Mouse (Mus musculus): ENCODE measurements at regions not wholly inside any gene's neighbourhood (a gene's known extent, or its start where the extent isn't known, plus 50 kb on each side); places are given as distances from the start of the nearest gene placed in this dataset.

DNA sequence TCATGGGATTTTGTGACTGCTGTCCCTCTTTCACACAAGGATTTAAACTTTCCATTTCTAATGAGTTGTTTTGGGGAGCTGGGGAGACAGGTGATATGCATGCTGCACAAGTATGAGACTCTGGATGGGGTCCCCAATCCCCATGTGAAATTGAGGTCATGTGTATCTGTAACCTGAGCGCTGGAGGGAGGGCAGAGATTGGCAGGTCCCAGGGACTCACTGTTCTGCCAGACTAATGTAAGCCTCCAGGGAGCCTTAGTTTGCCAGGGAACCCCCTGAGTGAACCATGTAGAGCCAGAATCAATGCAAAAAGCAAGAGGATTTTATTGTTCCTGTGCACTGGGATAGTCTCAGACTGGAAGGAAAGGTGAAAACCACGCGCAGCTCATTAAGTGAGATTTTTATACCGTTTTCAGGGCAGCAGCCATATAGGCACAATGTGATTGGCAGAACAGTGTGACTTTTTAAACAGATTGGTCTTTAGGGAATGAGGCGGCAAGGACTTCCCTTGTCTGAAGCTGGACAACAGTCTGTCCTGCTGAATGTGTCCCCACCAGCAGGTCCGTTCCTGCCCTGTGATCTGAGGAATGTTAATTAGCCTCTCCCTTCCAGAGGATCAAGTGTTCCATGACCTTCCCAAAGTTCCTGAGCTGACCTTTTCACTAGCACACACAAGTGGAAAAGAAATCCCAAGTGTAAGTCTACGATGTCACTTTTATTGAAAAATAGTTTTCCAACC, 59.9 kb upstream of the Oxgr1 start:
- DNase-seq = no peak

DNA sequence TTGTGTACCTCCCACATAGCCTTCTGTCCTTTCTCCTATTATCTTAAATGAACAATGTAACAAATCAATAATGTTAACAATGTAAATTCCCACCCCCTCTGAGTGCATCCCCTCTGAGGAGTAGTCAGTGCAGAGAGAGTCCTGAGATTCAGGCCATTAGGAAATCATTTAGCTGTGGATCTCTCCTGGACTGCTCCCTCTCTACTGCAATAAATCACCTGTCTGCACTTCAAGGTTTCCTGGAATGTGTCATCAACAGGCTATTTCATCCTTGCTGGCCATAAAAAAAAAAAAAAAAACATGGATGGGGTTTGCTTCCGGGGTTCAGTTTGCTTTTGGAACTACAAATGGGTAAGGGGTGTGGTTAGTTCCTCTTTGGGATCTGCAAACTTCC, 60.5 kb upstream of the Oxgr1 start:
- no peak for DNase-seq

DNA sequence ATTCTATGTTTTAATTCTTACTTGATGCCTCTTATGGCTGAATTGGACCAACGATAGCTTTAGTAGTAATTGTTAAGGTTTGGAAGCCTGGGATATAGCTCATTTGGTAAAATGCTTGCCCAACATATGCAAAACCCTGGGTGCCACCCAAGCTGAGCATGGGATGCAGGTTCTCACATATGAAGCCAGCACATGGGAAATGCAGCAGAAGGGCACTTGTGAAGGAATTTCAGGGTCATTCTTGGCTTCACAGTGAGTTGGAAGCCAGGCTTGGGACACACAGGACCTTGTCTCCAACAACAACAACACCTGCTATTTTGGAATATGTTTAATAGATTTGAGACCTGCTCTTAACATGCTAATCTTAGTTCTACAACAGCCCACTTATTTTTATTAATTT, 67.6 kb upstream of the Oxgr1 start:
- no peak for DNase-seq

DNA sequence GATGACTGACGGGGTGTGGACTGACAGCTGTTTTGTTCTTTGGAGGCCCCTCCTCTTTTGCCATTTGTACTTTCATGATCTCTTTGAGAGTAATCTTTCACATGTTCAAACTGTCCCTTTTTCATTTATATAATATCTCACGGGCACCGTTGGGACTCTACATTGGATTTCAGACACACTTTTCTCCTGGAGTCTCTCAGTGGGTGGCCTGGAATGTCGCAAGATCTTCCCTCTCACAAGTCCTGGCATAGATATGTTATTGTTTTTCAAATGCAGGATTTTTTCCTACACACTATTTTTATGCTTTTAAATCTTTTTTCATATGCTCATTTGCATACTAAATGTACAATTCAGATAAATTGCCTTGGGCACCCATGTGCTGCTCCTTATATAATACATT, 71.1 kb upstream of the Oxgr1 start:
- DNase-seq = no peak

DNA sequence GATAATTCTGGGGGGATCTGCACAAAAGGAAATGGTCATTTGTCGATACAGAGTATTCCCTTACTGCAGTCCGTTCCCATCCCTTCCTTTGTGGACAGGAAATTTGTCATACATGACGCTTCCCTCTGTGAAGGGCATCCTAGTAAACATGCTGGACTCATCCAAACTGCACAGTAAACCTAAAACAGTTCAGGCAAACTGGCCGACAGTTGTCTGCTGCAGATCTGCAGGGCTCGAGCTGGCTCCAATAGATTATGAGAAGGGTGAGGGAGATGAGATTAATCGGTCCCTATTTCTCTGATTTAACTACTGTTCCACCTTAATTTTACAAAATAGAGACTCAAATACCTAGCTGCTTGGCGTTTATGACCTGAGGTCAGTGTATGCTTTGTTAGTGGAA, 76.3 kb upstream of the Oxgr1 start:
- no peak for DNase-seq

DNA sequence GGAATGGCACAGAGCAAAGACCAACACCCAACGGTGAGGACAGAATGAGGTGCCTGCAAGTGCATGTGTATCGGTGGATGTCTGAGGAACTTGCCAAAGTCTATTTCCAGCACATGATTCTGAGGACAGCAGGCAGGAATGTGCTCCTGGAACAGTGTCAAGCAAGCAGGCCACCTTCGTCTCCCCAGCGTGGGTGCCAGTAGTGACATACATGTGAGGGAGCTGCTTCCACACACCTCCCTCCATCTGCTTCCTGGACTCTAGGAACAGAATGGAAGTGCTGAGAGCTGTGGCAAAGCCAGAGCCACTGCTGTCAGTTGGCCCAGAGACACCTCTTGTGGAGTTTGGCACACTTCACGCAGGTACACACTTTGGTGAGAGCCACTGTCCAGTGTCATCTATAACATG, 76.9 kb upstream of the Oxgr1 start:
- DNase-seq = peak; percentile 94

DNA sequence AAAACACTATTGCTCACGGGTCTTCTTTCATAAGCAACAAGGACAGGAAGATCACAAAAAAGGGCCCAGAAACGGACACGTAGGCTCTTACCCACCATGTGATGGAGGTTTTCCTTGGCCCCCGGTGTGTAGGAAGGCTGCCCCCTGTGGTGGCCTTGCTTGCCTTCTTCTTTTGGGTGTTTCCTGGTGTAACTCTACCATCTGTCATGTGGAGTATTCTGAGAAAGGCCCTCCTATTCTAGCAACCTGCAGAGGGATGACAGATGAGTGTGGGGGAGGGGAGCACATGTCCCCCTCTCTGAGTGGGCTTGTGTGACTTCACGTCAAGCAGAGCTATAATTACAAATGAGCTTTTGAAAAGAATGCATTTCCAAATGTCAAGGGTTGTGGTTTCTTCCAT, 77.3 kb upstream of the Oxgr1 start:
- DNase-seq = no peak

DNA sequence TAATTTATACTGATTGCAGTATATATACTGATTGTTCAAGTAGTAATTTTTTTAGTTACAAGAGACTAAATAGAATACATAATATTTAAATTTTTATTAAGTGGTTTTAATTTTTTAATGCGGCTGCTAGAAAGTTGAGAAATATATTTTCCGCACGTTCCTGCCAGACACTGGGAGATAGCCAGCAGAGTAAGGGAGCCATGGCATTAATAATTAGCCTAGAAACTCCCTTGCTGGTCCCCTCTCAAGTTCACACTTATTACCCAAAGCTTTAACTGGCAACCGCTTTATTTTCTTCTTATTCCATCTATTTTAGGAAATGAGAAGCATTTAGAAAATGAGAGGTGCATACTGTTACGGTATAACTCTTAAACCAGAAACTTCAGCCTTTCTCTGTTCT, 78.0 kb upstream of the Oxgr1 start:
- no peak for DNase-seq

DNA sequence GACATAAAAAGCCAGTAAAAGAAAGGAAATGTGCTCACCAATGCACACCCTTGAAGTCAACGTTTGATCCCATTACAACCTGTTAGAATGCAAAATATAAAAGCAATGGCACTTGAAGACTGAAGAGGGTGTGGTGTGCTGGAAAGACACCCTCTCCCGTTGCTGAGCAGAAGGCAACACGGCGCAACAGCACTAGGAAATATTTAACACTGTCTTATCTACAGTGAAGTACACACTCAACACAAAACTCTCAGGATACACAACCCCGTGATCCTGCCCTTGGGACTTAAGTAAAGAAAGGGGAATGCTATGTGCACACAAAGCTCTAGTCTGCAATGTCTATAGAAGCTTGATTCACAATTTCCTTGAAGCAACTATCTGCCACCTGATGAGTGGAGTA, 83.1 kb upstream of the Oxgr1 start:
- no peak for DNase-seq

DNA sequence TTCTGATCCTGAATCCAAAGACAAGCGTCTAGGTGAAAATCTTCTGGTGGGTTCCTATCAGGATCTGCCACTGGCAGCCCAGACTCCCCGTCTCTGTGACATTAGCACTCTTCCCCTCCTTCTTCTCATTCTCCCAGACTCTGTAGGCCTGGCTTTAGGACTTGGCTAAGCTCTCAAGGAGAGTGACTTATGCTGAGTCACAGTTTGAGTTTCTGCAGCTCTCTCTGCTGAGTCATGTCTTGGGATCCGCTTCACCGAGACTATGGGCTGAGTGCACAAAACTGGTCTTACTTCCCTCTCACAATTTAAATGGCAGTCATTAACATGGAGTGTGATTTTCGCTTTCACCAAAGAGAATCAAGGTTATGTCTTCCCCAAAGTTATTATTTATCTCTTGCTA, 85.2 kb upstream of the Oxgr1 start:
- no peak for DNase-seq

DNA sequence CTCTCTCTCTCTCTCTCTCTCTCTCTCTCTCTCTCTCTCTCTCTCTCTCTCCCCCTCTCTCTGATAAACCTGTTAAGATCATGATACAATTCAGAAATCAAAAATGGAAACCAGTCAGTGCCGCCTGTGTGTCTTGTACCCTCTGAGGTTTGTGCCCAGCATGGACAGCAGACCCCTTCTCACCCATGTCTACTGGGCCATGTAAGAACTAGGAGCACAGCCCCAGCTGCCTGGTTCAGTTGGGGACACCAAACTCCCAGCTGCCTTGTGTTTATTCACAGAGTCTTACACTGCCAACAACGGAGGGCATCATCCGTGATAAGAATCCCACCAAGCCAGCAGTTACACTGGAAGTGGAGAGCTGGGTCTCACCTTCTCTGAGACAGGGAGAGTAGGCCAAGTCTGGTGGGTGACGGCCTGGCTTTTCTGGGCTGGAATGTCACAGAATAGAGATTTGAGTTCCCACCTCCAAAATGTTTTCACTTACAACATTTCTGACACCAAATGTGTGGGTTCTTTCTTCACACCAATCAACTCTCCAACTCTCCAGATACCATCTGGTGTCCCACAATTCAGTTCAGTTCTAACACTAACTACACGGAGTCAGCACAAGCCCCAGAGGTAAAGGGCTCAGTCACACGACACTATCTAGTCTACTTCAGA, 92.2 kb upstream of the Oxgr1 start:
- no peak for DNase-seq

DNA sequence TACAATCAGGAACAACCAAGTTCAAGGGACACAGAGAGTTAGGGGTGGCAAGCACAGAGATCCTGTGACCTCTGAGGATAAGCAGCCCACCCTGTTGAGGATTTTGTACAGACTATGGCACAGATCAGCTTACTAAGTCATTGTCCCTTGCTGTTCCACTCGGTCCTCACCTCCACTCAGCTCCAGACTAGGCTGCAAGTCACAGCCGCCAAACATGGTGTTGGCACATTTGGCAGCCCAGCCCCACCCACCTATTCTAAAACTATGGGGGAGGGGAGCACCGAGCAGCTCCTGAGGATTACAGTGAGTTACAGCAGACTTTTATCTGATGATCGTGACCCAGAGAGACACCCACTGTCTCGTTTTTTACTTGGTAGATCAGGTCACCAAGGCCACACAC, 93.0 kb upstream of the Oxgr1 start:
- no peak for DNase-seq

DNA sequence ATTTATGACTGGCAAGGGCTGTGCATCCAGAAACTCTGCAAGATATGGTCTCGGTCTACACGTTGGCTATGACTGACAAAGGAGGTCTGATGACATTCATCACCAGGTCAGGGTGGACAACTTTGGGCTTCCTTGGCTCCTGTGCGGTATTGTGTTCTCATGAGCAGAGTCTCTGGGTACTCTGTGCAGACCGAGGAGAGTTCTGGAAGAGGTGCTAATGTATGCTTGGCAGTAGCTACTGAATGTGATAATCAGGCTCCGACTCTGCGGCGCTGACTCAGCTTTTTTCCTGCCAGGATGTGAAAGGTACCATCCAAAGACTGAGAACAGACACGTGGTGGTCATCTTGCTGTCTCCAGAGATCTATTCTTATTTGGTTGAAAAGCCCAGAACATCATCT, 94.5 kb upstream of the Oxgr1 start:
- DNase-seq = no peak

DNA sequence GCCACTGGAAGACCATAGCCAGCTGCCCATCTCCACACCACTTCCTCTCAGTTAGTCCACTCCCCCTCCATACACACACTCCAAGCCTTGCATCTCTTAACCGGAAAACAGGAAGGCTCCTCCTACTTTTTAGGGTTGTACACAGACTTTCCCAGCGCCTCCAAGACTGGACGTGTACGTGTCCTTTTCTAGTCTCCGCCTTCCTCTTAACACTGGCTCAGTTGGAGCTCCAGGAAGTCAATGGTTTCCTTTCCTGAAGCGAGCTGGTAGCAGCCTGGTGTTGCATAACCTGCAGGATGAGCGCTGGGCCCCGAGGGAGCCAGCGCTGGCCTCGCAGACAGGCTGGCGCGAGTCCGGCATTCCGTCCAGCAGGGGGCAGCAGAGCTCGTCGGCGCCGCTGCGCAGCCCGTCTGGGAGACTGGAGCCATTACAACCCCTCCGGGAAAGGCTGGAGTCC, 95.5 kb upstream of the Oxgr1 start:
- peak; percentile 83 for DNase-seq

DNA sequence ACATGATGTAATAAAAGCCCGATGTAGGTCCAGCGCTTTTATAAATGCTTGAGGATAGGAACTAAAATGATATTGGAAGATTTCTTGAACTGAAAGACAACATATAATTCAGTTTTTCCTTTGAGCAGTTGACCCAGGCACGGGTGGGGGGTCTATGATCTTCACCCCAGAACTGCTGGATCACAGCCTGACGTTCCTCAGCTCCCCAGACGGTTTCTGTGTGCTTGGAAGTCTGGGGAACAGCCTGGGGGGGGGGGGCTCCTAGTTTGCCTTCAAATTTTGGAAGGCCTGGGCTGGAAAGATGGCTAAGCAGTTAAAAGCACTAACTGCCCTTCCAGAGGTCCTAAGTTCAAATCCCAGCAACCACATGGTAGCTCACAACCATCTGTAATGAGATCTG, 96.3 kb upstream of the Oxgr1 start:
- no peak for DNase-seq

DNA sequence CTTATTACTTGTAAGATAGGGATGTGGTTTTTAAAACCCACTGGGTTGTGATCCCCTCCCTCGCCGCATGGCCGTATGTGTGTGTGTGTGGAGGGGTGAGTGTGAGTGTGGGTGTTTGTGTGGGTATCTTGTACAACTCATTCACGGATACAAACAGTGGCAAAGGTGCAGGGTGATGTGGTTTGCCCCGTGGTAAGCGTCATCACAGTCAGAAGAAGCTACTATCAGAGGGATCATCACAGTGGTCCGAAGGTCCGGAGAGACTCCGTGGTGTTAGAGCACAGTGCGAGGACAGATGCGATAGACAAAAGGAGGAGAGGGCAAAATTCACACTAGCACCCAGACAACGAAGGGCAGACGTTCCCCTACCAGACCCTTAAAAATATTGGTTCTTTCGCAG, 97.0 kb upstream of the Oxgr1 start:
- DNase-seq = no peak

DNA sequence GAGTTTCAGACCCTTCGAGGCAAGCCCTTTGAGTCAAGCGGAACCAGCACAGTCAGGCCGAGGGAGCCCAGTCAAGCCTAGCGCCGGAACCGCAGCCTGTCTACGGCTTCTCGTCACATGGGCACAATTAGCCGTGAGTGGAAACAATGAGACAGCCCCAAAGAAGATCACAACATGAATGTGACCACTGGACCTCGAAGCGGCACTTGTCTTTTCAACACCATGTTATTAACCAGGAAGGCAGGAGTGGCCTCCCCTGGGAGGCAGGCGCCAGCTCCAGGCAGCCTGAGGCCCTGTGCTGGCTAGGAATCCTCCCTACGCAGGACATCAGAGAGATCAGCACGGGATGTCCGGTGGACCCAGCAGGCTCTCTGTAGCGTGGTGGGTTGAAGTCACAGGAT, 97.4 kb upstream of the Oxgr1 start:
- no peak for DNase-seq

DNA sequence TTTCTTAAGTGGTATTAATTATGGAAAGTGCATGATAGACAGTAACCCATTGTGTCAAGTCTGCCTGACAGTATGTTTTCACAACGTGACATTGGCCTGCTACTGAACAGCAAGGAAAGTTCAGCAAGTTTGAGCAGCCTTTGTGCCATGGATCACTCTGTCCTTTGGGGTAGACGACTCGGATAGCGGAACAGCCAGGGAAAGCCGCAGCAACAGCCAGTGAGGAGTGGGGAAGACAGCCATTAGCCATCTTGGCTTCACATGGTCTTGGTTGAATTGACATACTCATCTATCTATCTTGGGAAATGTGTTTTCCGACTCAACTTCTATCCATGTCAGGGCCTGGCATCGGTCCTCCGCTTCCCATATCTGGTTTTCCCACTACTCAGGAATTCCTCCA, 98.0 kb upstream of the Oxgr1 start:
- DNase-seq = no peak

DNA sequence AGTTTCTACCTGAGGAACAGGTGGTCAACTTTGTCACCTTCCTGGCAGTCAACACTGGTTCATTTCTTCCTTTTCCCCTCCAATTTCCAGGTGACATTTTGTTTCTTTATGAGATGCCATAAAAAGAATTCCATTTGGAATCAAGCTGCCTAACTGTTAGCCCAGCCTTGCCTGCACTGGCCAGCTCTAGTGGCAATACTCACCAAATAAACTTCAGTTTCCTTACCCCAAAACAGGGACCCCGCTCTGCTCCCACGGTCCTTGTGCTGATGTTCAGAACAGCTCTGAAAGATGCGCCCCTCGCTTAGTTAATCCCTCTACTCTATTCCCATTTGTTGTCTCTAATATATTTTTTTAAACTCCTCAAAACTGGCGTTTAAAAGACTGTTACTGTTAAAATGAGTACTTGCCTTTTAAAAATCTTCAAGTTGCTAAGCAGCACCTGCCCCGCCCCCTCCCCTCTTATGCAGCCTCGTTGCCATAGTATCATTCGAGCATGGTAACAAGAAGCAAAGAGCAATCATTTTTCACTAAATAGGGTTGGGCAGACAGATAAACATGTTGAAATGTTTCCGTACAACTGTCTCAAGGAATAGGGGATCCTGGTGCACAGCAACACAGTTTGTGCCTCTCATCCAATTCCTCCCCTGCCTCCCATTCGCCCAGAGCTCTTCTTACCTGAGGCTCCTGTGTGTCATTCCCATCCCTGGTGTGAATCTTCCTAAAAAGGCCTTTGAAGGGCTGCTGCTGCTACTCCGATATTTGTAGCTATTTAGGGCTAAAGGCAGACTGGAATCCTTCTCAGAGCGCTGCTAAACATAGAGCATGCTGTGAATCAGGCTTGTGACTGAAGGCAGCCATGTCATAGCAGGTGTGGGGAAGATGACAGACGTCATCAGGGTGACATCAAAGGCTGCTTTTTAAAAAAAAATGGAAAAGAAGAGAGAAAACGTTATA, 98.8 kb upstream of the Oxgr1 start:
- no peak for DNase-seq

DNA sequence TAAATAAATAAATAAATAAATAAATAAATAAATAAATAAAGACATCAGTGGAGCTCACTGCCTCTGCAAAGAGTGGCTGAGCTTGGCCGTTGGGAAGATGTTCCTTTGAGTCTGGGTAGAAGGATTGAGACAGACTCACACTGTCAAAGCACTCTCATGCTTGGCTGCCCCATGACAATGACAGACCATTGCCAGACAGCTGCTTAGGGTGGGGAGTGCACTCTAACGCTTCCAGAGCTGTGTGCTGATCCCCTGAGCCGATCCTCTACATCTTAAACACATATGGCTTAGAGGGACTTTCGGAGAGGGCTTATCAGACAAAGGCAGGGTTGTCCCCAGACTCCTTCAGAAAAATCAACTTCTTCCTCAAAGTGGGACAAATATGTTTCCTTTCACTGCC, 100.0 kb upstream of the Oxgr1 start:
- DNase-seq = no peak

DNA sequence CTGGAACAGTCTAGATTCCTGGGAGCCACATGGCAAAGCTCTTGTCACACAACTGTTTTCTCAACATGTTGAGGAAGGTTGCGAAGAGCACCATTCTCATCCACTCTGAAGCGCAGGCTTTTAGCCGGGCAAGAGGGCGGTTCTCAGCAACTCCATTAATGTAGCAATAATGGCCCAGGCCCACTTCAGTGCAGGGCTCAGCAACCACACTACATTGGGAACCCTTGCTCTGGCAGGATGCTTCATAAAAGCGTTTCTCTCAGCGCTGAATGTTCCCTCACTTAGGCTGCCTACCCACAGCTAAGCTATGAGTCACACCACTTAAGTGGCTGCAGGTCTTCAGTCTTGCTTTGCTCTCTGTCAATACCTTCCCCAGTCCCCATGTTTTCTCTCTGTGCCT, 102.2 kb upstream of the Oxgr1 start:
- DNase-seq = no peak

DNA sequence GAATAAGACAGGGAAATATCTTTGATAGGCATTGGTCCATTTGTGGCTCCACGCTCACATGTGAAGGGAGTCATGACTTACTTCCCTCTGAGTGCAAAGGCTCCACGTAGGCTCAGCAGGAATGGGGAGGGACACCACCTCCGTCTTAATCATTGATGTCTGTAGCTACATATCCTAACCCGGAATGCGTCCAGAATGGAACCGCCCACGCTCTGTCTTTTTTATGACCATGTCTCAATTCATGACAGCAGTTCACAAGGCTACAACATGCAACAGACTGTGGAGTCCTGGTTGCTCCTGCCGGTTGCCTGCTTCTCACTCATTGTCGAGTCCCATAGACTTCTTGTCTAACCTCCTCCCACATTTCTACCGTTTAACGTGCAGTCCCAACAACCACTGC, 104.1 kb upstream of the Oxgr1 start:
- DNase-seq = no peak

DNA sequence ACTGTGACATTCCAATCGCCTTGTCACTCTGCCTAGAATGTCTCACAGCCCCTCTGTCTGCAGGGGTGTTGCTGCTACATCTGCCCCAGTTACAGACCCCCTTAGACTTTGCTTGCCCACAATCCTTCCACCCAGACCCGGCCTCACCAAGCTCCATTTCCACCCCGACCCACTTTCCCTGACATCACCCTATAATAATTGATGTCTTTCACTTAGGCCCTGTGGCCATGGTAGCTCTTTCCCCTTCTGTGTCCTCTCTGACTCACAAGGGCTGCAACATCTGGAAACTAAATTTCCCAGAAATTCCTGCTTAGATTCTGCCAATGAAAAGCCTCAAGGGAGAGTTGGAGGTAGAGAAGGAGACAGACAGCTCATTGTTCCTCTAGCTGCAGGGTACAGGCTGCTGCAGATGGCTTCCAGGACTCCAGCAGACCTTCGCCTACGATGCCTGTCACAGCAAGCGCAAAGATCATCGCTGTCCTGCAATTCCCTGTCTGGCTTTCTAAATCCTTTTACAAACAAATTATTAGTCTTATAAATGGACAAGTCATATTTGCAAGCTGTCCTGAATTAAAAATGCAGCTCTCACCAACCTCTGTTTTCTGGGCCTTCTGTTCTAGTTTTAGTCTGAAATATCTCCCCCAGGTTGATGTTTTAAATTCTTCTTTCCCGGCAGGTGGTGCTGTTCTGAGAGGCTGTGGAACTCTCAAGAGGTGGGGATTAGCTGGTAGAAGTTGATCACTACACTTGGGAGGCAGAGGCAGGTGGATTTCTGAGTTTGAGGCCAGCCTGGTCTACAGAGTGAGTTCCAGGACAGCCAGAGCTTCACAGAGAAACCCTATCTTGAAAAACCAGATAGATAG, 104.9 kb upstream of the Oxgr1 start:
- DNase-seq = no peak
